Mouse (Mus musculus): ENCODE data around the gene Mrto4. TPM values are rescaled to one million over a fixed set of nuclear protein-coding genes. Genes with fewer than 3 reads are reported as not detected.

The Mrto4 gene
- total RNA-seq, 4 experiments from 2014 or later: 33.1 to 39.4 (median 36.0) TPM

Small RNAs within 50 kb of the gene (microRNA-seq; reads per million reads assigned to microRNA genes)
- not detected for gene Gm24245
- not detected for gene Gm25732

Other genes starting within 250 kb of the Mrto4 start
- 100 to 1,000 TPM; 289 to 395 (median 341) TPM for gene Minos1, start 221.5 kb downstream of the Mrto4 start, total RNA-seq (2022)
- 100 to 1,000 TPM; 439 to 500 (median 472) TPM for gene Capzb, start 159.7 kb downstream of the Mrto4 start, total RNA-seq (2022)
- gene Pqlc2, start 41.9 kb downstream of the Mrto4 start, total RNA-seq (2022): 1 to 10 TPM; 5.1 to 8.3 (median 5.5) TPM
- gene Akr7a5, start 41.8 kb downstream of the Mrto4 start, total RNA-seq (2022): 10 to 100 TPM; 35.8 to 37.3 (median 37.0) TPM
- gene Emc1, start within 50 bp of the Mrto4 start, total RNA-seq (2022): 10 to 100 TPM; 34.6 to 37.8 (median 36.6) TPM
- gene Ubr4, start within 50 bp of the Mrto4 start, total RNA-seq (2022): 100 to 1,000 TPM; 118 to 178 (median 133) TPM
- gene Iffo2, start 178.0 kb upstream of the Mrto4 start, total RNA-seq (2022): 1 to 10 TPM; 1.2 to 1.9 (median 1.7) TPM

All from gastrocnemius, adult 8-10 months (tissue).